Mouse (Mus musculus): ENCODE results near the gene Ifnl3.

The Ifnl3 gene

GRCm38 (mm10) chr7:28546649-28547048 is 24.0 kb downstream of the Ifnl3 start:
- DNase-seq (ENCODE audit: low read depth, low spot score), result no peak

DNA sequence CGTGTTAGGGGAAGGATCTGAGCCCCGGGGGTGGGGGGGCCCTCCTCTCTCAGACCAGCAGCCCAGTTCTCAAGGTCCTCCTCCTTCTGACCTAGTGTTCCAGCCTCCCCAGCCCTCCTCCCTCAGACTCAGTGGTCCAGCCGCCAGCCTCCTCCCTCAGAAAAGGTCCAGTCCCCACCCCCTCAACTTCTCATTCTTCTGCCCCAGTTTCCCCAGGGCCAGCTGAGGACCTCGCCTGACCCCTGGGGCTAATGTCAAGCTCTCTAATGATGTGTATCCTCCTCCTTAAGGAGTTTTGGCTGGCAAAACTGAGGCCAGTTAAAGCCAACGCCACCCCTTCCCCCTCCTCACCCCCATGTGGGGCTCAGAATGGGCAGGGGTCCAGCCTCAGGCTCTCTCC is 24.5 kb downstream of the Ifnl3 start, which contains the start of gene Nccrp1:
Nccrp1 (minus strand) TSS at position 101 of the 400 bp plus-strand sequence.
- no peak for DNase-seq (ENCODE audit: low read depth, low spot score)

DNA sequence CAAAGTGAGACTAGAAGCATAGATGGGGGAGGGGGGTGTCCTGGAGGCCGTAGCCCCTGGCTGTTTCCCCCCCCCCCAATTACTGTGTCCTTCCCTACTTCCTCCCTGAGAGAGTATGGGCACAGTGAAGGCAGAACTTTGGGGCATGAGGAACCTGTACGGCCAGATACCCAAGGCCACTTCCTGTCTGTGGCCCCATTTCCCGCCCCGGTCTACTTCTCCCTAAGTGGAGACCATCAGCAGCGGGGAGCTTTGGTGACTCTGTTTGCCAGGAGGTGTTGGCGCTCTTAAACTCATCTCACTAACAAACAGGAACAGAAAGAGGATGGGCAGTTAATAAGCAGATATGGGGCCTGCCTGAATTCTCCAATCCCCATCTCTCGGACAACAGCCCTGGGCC is 25.0 kb downstream of the Ifnl3 start:
- DNase-seq (ENCODE audit: low read depth, low spot score), result no peak

GRCm38 (mm10) chr7:28553076-28553475 is 30.4 kb downstream of the Ifnl3 start:
- no peak for DNase-seq (ENCODE audit: low read depth, low spot score)

DNA sequence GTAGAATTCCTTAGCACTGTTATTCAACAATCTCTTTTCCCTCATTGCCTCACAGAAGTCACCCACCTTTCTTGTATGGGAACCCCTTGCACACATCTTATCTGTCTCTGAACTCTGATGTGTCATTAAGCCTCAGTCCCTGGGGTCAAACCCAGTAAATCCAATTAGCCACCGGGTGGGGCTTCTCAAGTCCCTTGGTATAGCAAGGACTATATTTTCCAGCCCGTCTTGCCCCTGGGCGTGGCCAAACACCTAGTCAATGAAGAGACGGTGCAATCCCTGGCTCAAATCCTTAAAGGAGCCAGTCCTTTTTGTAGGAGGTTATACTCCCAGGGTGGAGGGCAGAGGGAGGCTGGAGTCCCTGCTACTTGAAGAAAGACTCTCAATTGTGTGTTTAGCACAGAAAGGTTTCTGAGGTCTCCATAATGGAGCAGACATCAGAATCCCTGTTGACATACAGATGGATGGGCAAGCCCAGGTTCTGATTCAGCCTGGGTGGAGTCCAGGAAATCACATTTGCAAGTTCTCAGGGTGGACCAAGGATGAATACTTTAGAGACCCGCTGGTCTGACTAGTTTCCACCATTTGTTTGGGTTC is 33.4 kb downstream of the Ifnl3 start:
- no peak for DNase-seq (ENCODE audit: low read depth, low spot score)

- no peak for DNase-seq (ENCODE audit: low read depth, low spot score)
These were observed 34.4 kb downstream of the Ifnl3 start for GRCm38 (mm10) chr7:28557069-28557468.

GRCm38 (mm10) chr7:28557708-28558107 is 35.1 kb downstream of the Ifnl3 start:
- DNase-seq (ENCODE audit: low read depth, low spot score), result peak; percentile 33

- DNase-seq (ENCODE audit: low read depth, low spot score), result no peak
These were observed 35.9 kb downstream of the Ifnl3 start for GRCm38 (mm10) chr7:28558486-28558885.

- no peak for DNase-seq (ENCODE audit: low read depth, low spot score)
These were observed 38.2 kb downstream of the Ifnl3 start for GRCm38 (mm10) chr7:28560856-28561255.

DNA sequence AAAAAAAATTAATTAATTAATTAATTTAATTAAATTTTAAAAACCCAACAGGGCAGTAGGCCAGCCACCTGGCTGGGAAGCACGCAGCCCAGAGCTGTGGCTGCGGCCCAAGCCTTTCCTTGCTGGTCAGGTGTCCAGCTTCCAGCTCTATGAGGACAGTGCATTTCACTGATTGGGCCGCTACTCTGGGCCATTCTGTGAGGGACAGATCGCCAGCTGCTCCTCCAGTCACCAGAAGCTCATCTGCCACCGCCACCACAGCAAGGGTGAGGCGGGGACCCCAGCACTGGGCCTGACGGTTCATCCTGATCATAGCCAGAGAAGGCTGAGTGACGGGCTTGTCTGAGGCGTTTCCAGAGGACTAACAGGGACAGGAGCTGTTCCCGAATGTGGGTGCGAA is 39.3 kb downstream of the Ifnl3 start:
- no peak for DNase-seq (ENCODE audit: low read depth, low spot score)

GRCm38 (mm10) chr7:28562371-28562770 is 39.7 kb downstream of the Ifnl3 start:
- DNase-seq (ENCODE audit: low read depth, low spot score), result no peak

GRCm38 (mm10) chr7:28562951-28563350 is 40.3 kb downstream of the Ifnl3 start:
- DNase-seq (ENCODE audit: low read depth, low spot score), result no peak

- peak; percentile 34 for DNase-seq (ENCODE audit: low read depth, low spot score)
These were observed 42.8 kb downstream of the Ifnl3 start for GRCm38 (mm10) chr7:28565407-28565806.

DNA sequence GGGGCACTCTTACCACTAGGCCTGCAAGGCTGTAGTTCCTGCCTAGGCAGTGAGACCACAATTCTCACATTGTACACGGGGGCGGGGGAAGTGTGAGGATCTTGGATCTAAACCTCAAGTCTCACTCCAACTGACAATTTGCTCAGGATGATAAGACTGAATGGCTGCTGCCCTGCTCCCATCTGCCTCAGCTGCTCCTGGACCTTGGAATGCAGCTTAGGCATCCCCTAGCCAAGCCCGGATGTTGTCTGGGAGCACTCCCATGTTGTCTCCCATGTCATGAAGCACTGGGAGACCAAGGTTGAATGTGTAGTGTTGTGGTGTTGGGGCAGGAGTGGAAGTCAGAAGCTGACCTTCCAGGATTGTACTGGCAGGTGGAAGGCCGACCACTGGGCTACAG is 44.9 kb downstream of the Ifnl3 start:
- no peak for DNase-seq (ENCODE audit: low read depth, low spot score)

DNA sequence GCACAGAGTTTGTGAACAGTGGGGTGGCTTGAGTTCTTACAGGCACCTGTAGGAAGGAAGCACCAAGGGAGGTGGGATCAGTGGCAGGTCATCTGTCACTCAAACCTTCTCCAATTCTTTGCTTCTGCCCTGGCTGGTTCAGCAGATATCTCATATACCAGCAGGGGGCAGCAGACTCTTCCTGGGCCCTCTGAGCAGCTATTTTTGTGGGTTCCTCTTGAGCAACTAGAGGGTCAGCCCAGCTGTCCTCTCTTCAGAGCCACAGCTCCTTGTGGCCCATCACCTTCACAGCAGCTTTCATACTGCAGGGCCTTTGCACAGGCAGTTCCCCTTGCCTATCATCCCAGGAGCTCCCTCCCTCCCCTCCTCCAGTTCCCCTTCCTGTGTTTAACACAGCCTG is 45.6 kb downstream of the Ifnl3 start:
- DNase-seq (ENCODE audit: low read depth, low spot score), result peak; percentile 70

DNA sequence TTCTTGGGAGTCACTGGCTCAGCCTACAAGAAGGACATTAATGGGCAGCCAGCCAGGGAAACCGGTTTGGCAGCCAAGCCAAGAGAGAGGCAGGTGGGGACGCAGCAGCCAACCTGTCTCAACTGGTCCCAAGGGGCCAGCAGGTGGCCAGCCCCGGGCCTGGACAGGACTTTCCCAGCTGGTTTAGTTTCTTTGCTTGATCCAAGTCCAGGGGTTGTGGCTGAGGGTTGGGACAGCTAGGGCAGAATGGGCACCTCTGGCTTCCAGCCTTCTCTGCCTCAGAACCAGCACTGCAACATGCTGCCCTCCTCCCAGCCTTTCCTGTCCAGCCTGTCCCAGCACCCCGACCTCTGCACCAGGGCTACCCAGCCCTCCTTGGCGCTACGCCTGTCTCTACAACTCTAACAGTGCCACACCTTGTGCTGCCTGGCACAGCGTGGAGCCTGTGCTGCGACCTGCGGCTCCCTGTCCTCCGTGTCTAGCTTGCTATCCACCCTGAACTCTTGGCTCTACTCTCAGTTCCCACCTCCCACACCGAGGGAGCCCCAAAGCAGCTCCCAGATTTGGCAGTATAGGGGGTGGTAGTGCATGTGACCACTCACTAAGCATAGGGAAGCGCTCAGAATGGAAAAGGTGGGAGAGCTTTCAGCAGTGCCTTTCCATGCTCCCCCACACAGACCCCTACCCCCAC is 47.8 kb downstream of the Ifnl3 start:
- no peak for DNase-seq (ENCODE audit: low read depth, low spot score)

DNA sequence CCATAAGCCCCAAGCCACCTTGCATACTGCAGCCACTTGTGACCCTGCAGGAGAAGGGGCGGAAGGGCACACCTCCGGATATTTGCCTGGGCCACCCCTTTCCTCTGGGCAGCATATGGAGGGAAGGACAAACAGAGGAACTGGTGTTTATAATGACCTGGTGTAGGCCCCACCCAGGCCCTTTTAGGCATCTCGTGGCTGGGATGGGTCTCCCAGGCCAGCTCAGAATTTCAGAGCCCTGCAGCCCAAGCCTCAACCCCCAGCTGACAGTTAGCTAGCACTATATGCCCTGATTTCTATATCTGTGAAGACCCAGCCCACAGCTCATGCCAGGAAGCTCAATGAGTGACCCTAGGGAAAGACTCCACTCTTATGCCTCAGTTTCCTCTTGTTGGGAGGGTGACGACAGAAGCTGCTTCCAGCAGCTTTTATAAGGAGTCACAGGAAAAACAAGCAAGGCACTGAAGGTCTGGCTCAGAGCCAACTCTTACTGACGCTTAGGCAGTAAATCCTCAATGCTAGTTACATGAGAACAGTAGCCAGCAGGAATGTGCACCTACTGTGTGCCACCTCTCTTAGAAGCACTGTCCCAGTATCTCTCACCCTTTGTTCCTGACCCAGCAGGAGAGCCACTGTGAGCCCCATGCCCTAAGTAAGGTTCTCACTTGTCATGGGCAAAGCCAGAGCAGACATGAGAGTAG is 48.5 kb downstream of the Ifnl3 start:
- no peak for DNase-seq (ENCODE audit: low read depth, low spot score)

DNA sequence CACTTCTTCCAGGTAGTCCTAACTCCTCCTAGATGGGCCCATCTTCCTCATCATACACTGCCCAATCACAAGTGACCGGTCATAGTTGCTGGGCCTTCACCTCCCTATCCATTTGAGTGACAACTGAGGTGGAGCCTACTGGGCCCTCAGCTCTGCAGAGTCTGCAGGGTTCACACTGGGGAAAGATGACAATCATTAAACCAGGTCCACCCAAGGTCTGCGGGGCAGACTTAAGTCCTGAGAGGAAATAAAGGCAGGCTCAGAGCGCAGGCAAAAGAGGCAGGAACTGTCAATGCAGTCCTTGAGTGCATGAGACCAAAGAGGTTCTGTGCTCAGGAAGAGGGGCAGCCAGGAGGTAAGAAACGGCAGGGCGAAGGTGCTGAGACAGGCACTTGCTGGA is 50.1 kb downstream of the Ifnl3 start:
- DNase-seq (ENCODE audit: low read depth, low spot score), result no peak

DNA sequence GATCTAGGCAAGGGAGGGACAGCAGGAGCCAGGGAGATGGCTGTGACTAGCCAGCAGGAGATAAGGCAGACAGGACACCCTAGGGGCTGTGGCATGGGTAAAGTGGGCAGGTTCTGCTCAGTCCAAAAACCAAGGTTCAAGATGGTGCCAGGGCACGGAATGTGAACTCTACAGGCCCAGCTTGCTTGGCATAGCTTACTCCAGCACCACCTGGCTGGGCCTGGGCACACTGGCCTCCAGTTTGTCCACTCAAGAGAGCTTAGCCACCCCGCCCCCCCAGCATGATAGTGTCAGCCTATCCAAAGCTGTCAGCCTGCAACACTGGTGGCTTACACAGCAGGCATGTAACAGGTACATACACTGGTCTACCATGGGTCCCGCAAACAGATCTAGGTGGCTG is 50.6 kb downstream of the Ifnl3 start:
- no peak for DNase-seq (ENCODE audit: low read depth, low spot score)
